Mouse (Mus musculus) right cerebral cortex, postnatal 10 days (tissue): ENCODE measurements around the gene Mtmr12.
"Not testable (repeated sequence)": the region's sequence is repeated elsewhere in the genome, so short reads cannot be mapped to it uniquely, and the experiment has no call there.

Experiments
- DNase-seq, 2 experiments: peaks; one replicate each; pipeline ENCODE4 v3.0.0; 2021; ENCODE audit warnings: low spot score in 2 of 2

The Mtmr12 gene

DNA sequence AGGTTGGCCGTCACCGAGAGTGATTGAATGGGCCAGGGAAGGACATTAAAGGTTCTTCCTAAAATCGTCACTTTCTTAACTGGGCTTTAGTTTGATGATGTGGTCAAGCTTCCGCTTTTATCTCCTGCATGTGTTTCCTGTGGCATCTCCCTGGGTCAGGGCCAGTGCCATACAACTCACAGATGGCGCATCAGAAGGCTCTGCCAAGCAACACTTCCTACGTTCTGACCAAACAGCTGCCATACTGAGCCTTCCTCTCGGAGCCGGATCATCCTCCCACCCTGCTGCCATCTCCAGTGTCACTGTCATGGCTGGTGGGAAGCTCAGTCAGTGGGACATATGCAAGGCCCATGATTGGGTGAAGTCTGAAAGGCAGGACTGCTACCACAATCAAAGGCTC lies 6.7 kb downstream of the Mtmr12 start:
- DNase-seq = peak; percentile 70 to 84

DNA sequence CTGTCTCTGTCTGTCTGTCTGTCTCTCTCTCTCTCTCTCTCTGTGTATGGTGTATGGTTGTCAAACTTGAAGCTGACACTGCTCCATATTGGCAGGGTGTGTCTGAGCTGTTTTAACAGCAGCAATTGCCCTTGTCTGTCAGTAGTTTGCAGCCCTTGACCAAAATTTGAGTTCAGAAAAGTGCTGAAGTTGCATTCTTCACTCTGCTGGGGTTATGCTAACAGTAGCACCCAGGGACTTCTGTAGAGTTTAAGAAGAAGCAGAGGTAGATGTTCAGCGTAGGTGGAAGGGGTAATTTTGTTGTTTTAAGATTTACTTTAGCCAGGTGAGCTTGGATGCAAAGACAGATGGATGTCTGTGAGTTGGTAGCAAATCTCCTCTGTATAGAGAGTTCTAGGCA lies 7.4 kb downstream of the Mtmr12 start:
- DNase-seq = no peak

DNA sequence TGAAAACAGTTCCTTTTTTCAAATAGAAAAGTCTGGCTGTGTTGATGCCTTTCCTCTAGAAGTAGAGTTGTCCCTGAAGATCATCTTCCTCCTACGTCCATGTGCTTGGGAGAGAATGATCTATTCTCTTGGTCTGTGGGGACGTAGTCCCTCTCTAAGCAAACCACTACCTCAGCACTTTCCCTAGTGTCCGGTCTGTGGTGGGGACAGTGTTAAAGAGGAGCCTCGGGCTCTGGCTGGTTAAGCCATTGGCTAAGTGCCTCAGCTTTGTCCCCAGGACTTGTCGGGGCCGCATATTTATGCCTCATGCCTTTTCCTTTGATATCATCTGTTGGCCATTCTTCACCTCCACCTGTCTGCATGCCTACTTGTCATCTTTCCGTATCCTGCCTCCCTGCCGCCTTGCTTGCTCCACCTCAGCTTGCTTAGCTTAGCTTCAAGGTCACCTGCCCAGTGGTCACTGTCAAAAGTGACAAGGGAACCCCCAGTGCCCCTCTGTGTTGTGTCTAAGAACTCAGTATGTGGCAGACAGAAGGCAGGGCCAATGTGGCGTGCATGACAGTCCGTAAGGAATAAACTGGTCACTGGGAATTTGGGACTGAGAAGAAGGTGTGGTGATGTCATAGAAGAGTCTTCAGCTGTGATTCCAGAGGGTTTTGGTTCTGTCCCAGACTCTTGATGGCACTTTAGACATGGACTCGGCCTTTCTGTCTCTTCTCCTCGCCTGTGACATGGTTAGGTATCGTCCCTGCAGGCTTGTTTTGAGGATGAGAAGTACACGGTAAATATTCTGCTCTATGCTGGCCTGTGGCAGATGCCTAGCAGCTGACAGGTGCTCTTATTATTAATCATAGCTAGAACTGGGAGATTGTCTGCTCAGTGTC lies 9.9 kb downstream of the Mtmr12 start:
- DNase-seq = no peak

DNA sequence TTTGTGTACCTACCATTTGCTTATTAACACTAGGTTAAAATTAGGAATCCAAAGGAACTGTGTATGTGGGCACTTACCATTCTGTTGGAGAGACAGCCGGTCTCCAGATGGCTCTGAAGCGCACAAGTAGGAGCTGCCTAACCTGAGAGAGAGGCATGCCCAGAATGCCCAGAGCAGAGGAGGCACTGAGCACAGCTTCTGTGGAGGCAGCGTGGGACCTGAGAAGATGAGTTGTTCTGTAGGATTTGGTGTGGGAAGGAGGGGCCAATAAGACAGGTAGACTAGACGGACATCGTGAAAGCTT lies 10.5 kb downstream of the Mtmr12 start:
- DNase-seq = peak; percentile 63 to 85

DNA sequence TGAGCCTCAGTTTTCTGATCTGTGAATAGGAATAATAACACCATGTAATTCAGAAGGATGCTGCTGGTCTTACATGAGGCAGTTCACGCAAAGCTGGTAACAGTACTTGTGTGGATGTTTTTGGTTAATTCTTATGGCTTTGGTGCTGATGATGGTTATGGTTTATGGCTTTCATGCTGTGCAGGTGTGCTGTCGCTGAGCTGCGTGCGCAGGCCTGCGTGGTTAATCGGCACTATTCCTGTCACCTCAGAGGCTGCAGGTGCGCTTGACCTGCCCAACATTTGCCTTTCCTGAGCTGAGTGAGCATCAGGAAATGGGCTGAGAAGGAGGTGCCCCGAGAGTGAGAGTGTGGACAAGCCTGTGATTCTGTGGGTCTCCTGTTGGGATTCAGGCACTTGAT lies 11.3 kb downstream of the Mtmr12 start:
- DNase-seq = no peak

DNA sequence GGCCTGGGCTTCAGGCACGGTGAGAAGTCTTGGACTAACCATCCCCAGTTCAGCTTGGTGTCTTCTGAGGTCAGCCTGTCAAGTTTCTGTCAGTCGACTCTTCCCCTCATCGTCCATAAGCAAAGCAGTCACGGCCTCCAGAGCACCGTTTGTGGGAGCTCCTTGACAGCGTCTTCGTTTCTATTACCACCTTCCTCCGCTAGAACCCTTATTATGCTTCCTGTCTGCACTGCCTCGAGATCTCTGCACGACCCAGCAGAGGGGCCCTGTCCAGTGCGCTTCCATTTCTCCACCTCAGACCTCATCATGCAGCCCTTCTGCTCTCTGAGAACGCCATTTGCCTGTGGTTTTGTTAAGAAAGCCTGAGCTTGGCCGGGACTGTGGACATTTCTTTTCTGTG lies 12.0 kb downstream of the Mtmr12 start:
- no peak for DNase-seq

DNA sequence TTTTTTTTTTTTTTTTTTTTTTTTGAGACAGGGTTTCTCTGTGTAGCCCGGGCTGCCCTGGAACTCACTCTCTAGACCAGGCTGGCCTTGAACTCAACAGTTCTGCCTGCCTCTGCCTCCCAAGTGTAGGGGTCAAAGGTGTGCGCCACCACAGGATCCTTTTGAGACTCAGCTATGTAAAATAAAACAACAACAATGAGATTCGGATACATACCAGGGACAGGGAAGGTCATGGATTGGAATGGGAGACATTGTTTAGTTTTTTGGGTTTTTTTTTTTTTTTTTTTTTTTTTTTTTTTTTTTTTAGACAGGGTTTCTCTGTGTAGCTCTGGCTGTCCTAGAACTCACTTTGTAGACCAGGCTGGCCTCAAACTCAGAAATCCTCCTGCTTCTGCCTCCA lies 12.5 kb downstream of the Mtmr12 start:
- DNase-seq = not testable (repeated sequence)

DNA sequence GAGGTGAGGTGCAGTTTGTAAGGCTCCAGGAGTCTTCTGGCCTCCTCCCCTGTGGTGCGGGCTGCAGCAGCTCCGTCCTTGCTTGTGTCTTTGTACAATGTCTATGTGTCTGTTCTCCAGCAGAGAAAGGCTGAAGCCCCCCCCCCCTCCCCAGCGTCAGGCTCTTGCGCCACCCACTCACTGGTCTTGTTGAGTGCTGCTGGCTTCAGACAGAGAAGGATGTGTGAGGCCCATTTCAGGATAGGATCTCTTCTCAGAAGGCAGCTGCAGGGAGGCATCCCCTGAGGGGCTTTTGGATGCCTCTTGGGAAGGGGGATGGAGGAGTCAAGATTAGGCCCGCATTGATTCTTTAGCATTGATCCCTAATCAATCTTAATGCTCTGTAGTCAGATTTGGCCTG lies 13.0 kb downstream of the Mtmr12 start:
- DNase-seq = no peak

DNA sequence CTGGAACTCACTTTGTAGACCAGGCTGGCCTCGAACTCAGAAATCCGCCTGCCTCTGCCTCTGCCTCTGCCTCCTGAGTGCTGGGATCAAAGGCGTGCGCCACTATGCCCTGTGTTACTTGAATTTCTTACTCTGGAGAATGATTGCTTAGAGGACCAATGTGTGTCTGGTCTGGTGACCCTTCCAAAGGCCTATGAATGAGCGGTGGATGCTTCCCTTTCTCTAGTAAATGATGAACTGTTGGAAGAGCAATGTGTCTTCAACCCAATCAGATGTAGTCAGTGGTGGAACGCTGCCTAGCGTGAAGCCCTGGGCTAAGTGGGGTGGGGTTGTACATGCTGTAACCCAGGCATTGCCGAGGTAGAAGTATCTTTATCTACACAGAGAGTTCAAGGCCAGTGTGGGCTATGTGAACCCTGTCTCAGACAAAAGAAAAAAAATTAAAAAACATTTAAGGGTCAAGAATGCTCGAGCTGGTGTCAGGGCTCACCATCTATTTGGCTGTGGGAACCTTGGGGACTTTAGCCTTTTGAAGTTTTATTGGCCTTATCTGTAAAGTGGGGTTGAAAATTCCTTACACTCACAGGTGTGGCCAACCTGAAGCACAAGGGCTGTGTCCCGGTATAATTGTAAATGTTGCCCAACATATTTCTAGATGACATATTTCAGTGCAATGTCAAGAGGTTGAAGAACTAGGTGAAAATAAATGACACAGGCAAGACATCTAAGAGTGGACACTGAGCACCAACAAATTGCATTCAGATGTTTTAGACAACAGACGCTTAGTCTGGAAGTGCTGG lies 14.0 kb downstream of the Mtmr12 start:
- DNase-seq = no peak

DNA sequence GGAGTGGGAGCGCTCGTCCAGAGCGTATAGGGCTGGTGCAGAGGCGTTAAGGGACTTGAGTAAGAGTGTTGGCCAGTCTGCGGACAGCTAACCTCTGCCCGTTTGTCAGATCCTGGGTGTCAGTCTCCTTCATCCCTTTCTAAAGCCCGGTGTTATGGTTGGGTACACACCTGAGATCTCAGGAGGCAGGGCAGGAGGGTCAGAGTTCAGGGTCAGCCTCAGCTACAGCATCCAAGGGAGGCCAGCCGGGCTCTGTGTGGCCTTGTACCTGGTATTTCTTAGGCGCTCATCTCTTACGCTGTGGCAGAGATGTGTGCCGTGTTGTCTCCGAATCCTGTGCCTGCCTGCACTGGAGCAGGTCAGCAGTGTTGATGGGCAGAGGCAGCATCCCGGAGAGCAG lies 16.3 kb downstream of the Mtmr12 start:
- DNase-seq = no peak

DNA sequence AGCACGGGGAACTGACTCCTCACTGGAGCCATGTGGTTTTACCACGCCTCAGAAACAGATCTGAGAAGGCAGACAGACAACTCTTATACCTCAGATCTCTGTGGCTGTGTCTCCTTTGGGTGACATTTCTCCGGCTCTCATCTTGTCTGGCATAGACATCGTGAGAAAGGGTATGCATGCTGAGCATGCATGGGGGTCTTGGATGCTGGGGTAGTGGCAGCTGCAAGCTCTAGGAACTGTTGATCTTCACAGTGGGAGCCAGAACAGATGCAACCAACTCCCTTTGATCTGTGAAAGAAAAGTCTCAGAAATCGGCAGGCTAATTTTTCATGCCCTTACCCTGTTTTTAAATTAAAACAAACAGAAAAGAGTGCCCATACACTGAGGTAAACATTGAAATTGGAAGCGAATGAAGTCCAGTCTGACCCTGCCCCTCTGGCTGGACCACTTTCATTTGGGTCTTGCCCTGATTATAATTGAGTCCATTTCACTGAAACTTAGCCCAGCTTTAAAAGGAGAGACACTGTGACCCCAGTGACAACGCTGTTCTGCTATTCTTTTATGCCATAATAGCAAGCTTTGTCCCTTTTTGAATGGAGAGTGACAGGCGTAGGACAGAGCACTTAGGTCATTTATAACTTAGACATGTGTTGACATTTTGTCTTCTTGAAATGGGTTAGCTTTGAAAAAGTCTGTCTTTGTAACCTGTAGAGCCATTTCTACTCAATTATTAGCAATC lies 17.9 kb downstream of the Mtmr12 start:
- DNase-seq = no peak

DNA sequence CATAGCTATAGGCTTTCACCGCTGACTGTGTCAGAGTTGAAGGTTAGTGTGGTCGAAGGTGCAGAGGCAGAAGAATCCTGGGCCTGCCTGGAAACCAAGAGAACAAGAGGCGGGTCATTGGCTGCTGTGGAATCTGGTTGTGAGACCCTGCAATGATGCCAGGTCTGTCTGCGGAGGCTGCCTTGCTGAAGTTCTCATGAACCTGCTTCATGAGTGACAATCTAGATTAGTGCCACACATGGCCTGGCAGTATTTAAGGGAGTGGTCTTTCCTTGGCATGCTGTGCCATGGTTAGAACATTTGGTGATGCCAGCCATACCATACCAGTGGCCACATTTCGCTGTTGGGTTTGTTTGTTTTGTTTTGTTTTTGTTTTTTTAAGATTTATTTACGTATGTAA lies 18.6 kb downstream of the Mtmr12 start:
- DNase-seq = no peak

DNA sequence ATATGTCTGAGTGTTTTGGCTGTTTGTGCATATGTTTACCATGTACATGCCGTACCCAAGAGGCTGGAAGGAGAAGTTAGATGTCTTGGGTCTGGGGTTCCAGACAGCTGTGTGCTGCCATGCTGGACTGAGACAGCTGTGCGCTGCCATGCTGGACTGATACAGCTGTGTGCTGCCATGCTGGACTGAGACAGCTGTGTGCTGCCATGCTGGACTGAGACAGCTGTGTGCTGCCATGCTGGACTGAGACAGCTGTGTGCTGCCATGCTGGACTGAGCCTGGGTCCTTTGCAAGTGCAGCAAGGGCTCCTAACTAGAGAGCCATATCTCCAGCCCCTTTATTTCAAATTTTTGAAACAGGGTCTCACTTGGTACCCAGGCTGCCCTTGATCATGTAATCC lies 19.4 kb downstream of the Mtmr12 start:
- DNase-seq = no peak

DNA sequence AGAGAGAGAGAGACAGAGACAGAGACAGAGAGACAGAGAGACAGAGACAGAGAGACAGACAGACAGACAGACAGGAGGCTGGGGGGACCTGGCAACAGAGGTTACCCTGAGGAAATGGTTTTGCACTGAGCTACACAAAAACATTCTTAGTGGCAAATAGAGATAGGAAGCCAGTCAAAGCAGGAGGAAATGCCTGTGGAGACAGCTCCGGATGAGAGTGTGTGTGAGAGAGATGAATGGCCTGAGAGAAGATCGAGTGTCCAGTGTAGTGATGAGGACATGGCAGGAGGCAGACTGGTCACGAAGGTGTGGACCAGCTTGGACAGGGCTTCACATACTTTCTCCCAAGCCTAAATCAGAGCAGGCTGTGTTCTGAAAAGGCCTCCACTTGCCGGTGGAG lies 20.2 kb downstream of the Mtmr12 start:
- no peak for DNase-seq

DNA sequence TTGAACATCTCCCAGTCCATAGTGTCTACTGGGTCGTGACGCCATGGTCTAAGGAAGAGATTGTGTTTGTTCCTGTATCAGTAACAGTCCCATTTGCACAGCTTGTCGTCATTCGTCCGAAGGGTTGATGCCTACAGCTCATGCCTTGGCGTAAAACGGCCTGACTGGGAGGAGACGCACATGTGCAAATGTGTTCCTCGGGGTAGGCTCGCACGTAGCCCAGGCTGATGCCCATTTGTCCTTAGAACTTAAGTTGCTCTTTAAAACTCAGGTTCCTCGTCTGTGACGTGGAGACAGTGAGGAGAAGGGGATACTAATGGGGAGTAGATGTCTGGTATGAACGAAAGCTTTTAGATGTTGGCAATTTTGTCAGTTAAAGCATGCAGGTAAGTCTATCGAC lies 22.1 kb downstream of the Mtmr12 start:
- no peak for DNase-seq

DNA sequence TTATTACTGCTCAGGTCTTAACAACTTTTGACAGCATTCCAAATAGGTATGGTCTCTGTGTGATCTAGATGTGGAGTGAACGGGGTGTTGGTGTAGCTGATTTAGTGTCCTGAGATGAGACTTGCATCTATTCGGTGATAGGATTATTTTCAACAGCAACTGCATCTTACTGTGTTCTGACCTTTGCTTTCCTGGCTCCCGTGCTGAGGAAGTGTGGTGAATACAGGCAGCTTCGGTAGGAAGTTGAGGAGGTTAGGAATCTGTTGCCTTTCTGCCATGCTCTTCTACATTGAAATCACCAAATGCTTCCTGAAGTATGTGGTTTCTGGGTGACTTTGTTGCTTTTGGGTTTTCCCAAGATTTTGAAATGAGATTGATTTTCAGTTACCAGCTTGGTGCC lies 22.5 kb downstream of the Mtmr12 start:
- DNase-seq = no peak

DNA sequence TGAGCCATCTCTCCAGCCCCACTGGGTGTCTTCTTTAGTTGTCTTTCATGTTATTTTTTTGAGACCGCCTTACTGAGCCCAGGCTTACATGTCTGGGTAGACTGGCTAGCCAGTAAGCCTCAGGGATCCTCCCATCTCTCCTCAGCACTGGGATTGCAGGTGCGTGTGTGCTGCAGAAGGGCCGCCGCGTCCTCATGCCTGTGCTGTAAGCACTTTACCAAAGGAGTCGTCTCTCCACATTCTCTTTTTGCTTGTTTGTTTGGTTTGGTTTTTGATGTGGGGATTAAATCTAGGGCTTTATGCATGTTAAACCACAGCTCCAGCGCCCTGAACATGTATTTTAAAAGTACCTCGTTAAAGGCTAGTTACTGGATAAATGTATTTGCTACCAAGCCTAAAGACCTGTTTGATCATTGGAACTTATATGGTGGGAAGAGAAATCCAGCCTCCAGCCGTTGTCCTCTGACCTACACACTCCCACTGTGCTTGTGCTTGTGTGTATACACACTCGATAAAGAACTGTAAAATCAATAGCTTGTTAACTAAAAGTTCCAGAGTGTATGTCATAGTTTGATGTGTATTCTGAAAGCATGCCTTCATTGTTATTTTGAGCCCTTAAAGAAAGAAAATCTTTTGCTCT lies 24.9 kb downstream of the Mtmr12 start:
- no peak for DNase-seq

DNA sequence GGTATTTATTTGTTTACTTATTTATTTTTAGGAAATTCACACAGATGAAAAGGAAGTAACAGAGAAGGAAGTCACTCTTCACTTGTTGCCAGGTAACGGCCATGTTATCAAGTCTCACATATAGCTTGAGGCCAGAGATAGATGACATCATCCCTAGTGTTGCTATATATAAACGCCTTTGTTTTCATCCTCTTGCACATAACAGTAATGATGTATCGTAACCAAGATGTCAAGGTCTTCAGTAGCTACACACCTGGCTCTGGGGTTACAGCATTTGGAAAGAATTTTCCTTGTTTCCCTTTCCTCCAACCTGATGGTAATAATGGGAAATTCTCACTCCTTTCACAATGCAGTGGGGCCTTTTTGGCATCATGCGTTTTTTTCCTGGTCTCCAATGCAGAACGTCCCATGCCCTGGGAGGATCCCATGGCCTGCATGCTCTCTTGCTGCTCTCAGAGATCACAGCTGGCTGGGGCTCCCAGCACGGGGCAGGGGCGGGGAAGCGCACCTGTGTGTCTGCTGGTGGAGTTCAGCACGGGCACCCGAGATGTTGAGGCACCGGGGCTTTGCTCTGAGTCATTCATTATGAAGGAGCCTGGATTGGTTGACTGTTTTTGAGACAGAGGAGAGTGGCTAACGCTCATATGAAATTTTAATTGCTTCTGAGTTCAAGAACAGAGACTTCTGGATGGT lies 25.6 kb downstream of the Mtmr12 start:
- DNase-seq = no peak

DNA sequence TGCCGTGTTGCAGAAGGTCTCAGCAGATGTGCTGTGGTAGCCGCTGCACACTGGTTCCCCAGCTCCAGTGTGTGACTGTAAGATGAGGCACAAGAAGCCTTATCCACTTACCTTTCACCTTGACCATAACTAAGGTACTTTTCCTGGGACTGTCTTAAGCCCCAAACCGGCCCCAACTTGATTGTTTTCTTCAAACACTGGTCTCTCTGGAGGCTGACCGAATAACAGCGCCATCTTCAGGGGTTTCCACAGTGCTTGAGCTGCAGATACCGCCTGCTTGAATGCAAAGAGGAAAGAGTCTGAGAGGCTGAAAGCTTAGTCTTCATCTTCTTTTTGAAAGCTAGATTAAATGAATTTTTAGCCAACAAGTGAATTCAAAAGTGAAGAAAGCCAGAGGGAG lies 26.6 kb downstream of the Mtmr12 start:
- no peak for DNase-seq

DNA sequence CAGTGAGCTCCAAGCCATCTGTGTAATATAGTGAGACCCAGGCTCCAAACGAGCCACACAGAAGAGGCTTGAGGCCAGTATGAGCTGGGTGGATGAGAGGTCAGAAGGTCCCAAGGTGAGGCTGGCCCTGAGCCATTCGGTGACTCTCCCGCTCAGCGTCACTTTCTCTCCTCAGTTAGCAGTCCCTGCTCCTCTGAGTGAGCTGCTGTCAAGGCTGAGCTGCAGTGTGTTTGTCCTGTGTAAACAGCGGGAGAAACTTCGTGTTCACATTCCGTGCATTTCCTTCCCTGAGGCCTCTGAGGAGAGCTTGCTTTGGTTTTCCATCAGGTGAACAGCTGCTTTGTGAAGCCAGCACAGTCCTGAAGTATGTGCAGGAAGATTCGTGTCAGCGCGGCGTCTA lies 27.6 kb downstream of the Mtmr12 start:
- DNase-seq = no peak

DNA sequence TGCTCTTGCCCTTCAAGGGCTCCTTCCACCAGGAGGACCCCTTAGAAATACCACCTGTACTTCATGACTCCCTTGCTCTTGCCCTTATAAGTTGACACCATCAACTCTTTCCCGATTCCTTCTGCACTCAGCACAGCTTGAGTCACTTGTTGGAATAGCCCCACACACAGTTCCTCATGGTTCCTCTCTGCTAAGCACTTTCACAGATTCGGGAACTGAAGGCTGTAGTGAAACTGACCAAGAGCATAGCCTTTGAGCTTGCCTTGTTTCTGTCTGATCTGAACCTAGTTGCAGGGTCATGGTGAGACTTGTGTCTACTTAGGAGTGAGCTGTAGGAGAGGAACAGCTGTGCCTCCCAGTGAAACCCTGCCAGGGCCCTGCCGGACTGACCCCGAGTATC lies 28.2 kb downstream of the Mtmr12 start:
- DNase-seq = no peak

DNA sequence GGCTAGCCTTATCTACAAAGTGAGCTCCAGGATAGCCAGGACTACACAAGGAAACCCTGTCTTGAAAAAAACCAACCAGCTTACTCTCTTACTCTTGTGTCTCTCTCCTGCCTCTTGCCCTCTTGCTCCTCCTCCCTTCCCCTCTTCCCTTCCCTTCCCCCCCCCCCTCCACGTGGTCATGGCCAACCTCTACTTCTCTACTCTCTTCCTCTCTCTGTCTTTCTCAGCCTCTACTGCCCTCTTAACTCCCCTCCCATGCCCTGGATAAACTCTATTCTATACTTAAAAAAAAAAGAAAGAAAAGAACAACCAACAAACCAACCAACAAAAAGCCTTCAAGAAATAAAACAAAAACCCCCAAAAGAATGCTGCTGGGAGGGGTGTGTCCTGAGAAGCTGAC lies 30.7 kb downstream of the Mtmr12 start:
- DNase-seq = no peak
